Mouse (Mus musculus): Measurements from ENCODE around the gene Nek7. TPM values are rescaled to one million over a fixed set of nuclear protein-coding genes. Genes with fewer than 3 reads are reported as not detected.

Gene Nek7
- total and polyA plus RNA-seq, 3 experiments = 29.1 to 75.1 (median 63.7) TPM

DNA sequence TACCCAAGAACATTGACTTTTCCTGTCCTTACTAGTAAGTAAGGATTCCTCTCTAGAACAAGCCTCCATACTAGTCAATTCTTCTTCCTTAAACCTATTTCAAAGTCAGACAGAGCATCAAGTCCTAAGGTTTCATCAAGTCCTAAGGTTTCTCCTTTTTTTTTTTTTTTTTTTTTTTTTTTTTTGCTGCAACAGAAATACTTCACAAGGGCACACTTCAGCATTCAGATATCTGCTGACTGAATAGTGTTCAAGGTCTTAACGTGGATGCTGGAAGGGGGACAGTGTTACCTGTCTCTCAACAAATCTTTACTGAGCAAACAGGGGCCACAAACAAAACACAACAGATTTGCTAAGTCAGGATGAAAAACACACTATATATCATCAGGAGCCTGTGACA is 7.8 kb downstream of the Nek7 start:
- Histone ChIP-seq H3K4me2 (ENCODE audit: insufficient read depth, low read depth, poor library complexity, severe bottlenecking) (peak overlapping the region; percentile 94), H3K4me1 (ENCODE audit: control insufficient read depth in 1 of 2, insufficient read depth in 2 of 2) (peaks cover 3 to 31% of the 10 kb centered on the region in 2 experiments; a peak in 2 of 4 replicates), H3K9me3 (replicated peaks; ENCODE audit: low read length) (no peaks in the 10 kb centered on the region), H3K79me2 (replicated peaks; ENCODE audit: control insufficient read depth, extremely low read depth, insufficient read depth, poor library complexity, severe bottlenecking) (peaks cover 46% of the 10 kb centered on the region), H3K36me3 (replicated peaks in 1 of 2; ENCODE audit: control insufficient read depth in 1 of 2, insufficient read depth in 1 of 2, low read length in 1 of 2) (no peaks in the 10 kb centered on the region), H3K27ac (ENCODE audit: insufficient read depth, low read depth) (peak overlapping the region; percentile 52; the same call in 1 of the 2 replicates), H3K9ac (ENCODE audit: insufficient read depth, low read depth) (peak overlapping the region; percentile 89), H3K27me3 (replicated peaks) (no peaks in the 10 kb centered on the region), H3K4me3 (replicated peaks in 1 of 3; ENCODE audit: low read depth in 2 of 3, low read length in 2 of 3, poor library complexity in 1 of 3) (peak overlapping the region in 2 of 3 experiments; percentile 53 to 57)
- DNase-seq (ENCODE audit: extremely low read depth) = no peak
- in situ Hi-C loops (cut with MboI; ENCODE audit: low pct_ligation_motif_present, low pct_unique_long_range_greater_than_20kb, low sequenced_read_pairs) = no loop called here
- TF ChIP-seq CHD1 (IDR thresholded peaks at IDR 0.05; ENCODE audit: low read depth, low read length) (peak; percentile 53; the same call in 1 of the 2 replicates), NRF1 (IDR thresholded peaks at IDR 0.05; ENCODE audit: low read depth, low read length) (no peak), ZMIZ1 (IDR thresholded peaks at IDR 0.05; ENCODE audit: low read depth, low read length) (no peak), HCFC1 (IDR thresholded peaks at IDR 0.05; ENCODE audit: low read depth, low read length) (no peak), NELFE (IDR thresholded peaks at IDR 0.05; ENCODE audit: low read depth, low read length) (no peak), MYC (IDR thresholded peaks at IDR 0.05; ENCODE audit: low read depth, low read length) (no peak), ZNF384 (IDR thresholded peaks at IDR 0.05; ENCODE audit: low read depth, low read length) (peak; percentile 77)
- dilution Hi-C loops (cut with MboI; ENCODE audit: extremely low pct_ligation_motif_present, extremely low pct_unique_long_range_greater_than_20kb, low sequenced_read_pairs) = no loop called here

DNA sequence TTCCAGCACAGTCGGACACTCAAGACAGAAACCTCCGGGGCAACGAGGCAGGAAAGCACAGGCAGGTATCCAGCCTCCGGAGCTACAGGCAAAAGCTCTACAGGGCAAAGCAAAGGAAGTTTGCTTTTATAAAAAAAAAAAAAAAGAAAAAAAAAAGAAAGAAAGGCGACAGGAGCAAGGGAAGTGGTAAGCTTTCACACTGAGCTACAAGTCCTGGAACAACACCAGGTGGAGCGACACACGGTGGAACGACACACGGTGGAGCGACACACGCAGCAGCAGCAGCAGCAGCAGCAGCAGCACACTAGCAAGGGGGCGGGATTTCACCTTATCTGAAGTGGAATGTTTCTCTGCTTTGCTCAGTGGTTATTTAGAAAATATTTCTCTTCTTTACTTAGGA is 10.8 kb downstream of the Nek7 start:
- Histone ChIP-seq H3K79me2 (replicated peaks; ENCODE audit: control insufficient read depth, extremely low read depth, insufficient read depth, poor library complexity, severe bottlenecking) (peaks cover 55% of the 10 kb centered on the region), H3K27ac (ENCODE audit: insufficient read depth, low read depth) (peak overlapping the region; percentile 100), H3K4me1 (ENCODE audit: control insufficient read depth in 1 of 2, insufficient read depth in 2 of 2) (peaks cover 0 to 34% of the 10 kb centered on the region in 2 experiments; a peak in 2 of 4 replicates), H3K36me3 (replicated peaks in 1 of 2; ENCODE audit: control insufficient read depth in 1 of 2, insufficient read depth in 1 of 2, low read length in 1 of 2) (peaks cover 2 to 11% of the 10 kb centered on the region in 2 experiments), H3K4me2 (ENCODE audit: insufficient read depth, low read depth, poor library complexity, severe bottlenecking) (peak overlapping the region; percentile 85), H3K4me3 (replicated peaks in 1 of 3; ENCODE audit: low read depth in 2 of 3, low read length in 2 of 3, poor library complexity in 1 of 3) (peak overlapping the region; percentile 54 to 72 (median 65)), H3K9ac (ENCODE audit: insufficient read depth, low read depth) (peak overlapping the region; percentile 80), H3K9me3 (replicated peaks; ENCODE audit: low read length) (peaks cover 4% of the 10 kb centered on the region), H3K27me3 (replicated peaks) (no peaks in the 10 kb centered on the region)
- dilution Hi-C loops (cut with MboI; ENCODE audit: extremely low pct_ligation_motif_present, extremely low pct_unique_long_range_greater_than_20kb, low sequenced_read_pairs) = no loop called here
- DNase-seq (ENCODE audit: extremely low read depth) = peak; percentile 68
- in situ Hi-C loops (cut with MboI; ENCODE audit: low pct_ligation_motif_present, low pct_unique_long_range_greater_than_20kb, low sequenced_read_pairs) = no loop called here
- TF ChIP-seq BHLHE40 (IDR thresholded peaks at IDR 0.05; ENCODE audit: low read depth, low read length) = peak; percentile 51
- TF ChIP-seq SMC3 (IDR thresholded peaks at IDR 0.05; ENCODE audit: low read depth, low read length) = peak; percentile 41
- no peak for TF ChIP-seq POLR2AphosphoS2 (IDR thresholded peaks at IDR 0.05; ENCODE audit: low read depth, low read length)
- no peak for TF ChIP-seq PAX5 (IDR thresholded peaks at IDR 0.05; ENCODE audit: low read length)
- TF ChIP-seq MAX (IDR thresholded peaks at IDR 0.05; ENCODE audit: low read length) = no peak; the same call in 1 of the 2 replicates
- TF ChIP-seq USF1 (IDR thresholded peaks at IDR 0.05; ENCODE audit: low read depth, low read length) = no peak
- peak; percentile 93 for TF ChIP-seq CHD1 (IDR thresholded peaks at IDR 0.05; ENCODE audit: low read depth, low read length)
- TF ChIP-seq RAD21 (IDR thresholded peaks at IDR 0.05; ENCODE audit: low read depth, low read length) = no peak; the same call in 1 of the 2 replicates
- TF ChIP-seq ZKSCAN1 (IDR thresholded peaks at IDR 0.05; ENCODE audit: borderline replicate concordance, low read depth, low read length) = no peak
- TF ChIP-seq TBP (conservative IDR thresholded peaks at IDR 0.05; ENCODE audit: low read depth, low read length) = no peak
- no peak for TF ChIP-seq GABPA (IDR thresholded peaks at IDR 0.05; ENCODE audit: insufficient replicate concordance, low read depth, low read length)
- TF ChIP-seq EP300 (IDR thresholded peaks at IDR 0.05; ENCODE audit: low read length) = peak; percentile 51; the same call in 1 of the 2 replicates
- peak; percentile 67; the same call in 1 of the 2 replicates for TF ChIP-seq SIN3A (IDR thresholded peaks at IDR 0.05; ENCODE audit: low read length)
- TF ChIP-seq MEF2A (IDR thresholded peaks at IDR 0.05; ENCODE audit: borderline replicate concordance, low read depth, low read length) = peak; percentile 54; the same call in 1 of the 2 replicates
- no peak for TF ChIP-seq NELFE (IDR thresholded peaks at IDR 0.05; ENCODE audit: low read depth, low read length)
- no peak for TF ChIP-seq JUN (IDR thresholded peaks at IDR 0.05; ENCODE audit: insufficient read depth, low read depth, low read length)
- no peak for TF ChIP-seq NRF1 (IDR thresholded peaks at IDR 0.05; ENCODE audit: low read depth, low read length)
- no peak for TF ChIP-seq RCOR1 (conservative IDR thresholded peaks at IDR 0.05; ENCODE audit: low read depth, low read length)
- no peak for TF ChIP-seq MAZ (IDR thresholded peaks at IDR 0.05; ENCODE audit: low read depth, low read length)
- no peak for TF ChIP-seq HCFC1 (IDR thresholded peaks at IDR 0.05; ENCODE audit: low read depth, low read length)
- peak; percentile 19; the same call in 1 of the 2 replicates for TF ChIP-seq ELF1 (IDR thresholded peaks at IDR 0.05; ENCODE audit: low read depth, low read length)
- peak; percentile 49; the same call in 1 of the 2 replicates for TF ChIP-seq CHD2 (IDR thresholded peaks at IDR 0.05; ENCODE audit: low read length)
- no peak for TF ChIP-seq USF2 (conservative IDR thresholded peaks at IDR 0.05; ENCODE audit: low read depth, low read length)
- TF ChIP-seq IRF4 (IDR thresholded peaks at IDR 0.05; ENCODE audit: low read depth, low read length) = no peak; the same call in 1 of the 2 replicates
- TF ChIP-seq KAT2A (IDR thresholded peaks at IDR 0.05; ENCODE audit: insufficient replicate concordance, low read length) = 0 out of 2 replicates have a peak, but pooled peaks have one; percentile 50
- peak; percentile 83 for TF ChIP-seq ZNF384 (IDR thresholded peaks at IDR 0.05; ENCODE audit: low read depth, low read length)
- peak; percentile 35; the same call in 1 of the 2 replicates for TF ChIP-seq ETS1 (conservative IDR thresholded peaks at IDR 0.05; ENCODE audit: low read depth, low read length)
- peak; percentile 83; the same call in 1 of the 2 replicates for TF ChIP-seq MYC (IDR thresholded peaks at IDR 0.05; ENCODE audit: low read depth, low read length)
- no peak for TF ChIP-seq E2F4 (IDR thresholded peaks at IDR 0.05; ENCODE audit: insufficient replicate concordance, low read depth, low read length)
- no peak for TF ChIP-seq ZMIZ1 (IDR thresholded peaks at IDR 0.05; ENCODE audit: low read depth, low read length)

Measured in CH12.LX (cell line).